Comparison of ENCODE assay signal across 19 mouse cellular contexts in the genomic region with DNA sequence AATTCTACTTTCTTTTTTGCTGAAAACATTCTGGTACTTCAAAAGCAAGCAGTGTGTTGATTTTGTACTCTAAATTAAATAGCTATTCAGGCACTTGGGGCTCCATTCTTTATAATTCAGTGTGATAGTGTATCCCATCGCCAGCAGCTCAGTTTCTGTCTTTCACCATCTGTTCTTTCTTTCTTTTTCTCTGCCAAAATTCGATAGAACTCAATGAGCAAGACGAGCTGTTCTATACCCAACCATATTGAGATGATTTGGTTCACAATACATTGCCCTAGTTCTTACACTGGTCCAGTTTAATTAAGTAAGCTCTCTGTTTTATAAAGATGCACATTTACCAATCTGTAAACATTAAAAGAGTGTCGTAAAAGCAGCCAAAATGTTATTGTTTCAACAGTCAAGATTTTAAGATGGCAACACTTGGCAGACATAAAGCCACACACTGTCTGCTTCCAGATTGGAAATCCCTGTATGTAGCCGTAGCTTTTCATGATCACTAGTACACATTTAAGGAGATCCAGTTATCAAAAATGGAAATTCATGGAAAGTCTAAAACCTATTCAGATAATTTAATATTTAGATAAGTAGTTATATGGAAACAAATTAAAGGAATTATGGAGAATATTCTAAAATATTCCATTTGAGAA.
DNase-seq lines count a peak whose midpoint lies in the region; ATAC-seq and TF ChIP-seq lines count a peak whose summit lies in the region.
"Had no signal": no experiment of that assay in that cellular context is flagged by ENCODE, and none has a peak within 500 bp of the region (broad histone marks: within the 10 kb centered on the region; RNA-seq: fewer than 3 reads in every experiment).

No protein-coding gene starts in this region.

- H3K27ac ChIP-seq in hindbrain, embryonic 16.5 days (ENCODE audit: low read depth, low read length) = no peak overlapping the region
- no peak overlapping the region for H3K27ac ChIP-seq in hindbrain, embryonic 12.5 days
- no peak overlapping the region for H3K27ac ChIP-seq in midbrain, postnatal 0 days (ENCODE audit: low read depth, low read length)
- H3K27ac ChIP-seq in midbrain, embryonic 15.5 days = no peak overlapping the region
- H3K27ac ChIP-seq in gastrocnemius, adult 2 months = no peak overlapping the region
- H3K27ac ChIP-seq: liver, embryonic 15.5 days; neural tube, embryonic 13.5 days had no signal

- WGBS in hindbrain, embryonic 16.5 days = 47% methylated on average over 5 of the region's 5 CpGs
- 68% methylated on average over 5 of the region's 5 CpGs for WGBS in hindbrain, embryonic 12.5 days
- WGBS in midbrain, postnatal 0 days = 59% methylated on average over 5 of the region's 5 CpGs
- WGBS in midbrain, embryonic 15.5 days = 61% methylated on average over 5 of the region's 5 CpGs

- H3K9me3 ChIP-seq in hindbrain, embryonic 16.5 days (ENCODE audit: control insufficient read depth, low read length) = no peaks in the 10 kb centered on the region
- H3K9me3 ChIP-seq in hindbrain, embryonic 12.5 days (replicated peaks) = no peaks in the 10 kb centered on the region
- no peaks in the 10 kb centered on the region for H3K9me3 ChIP-seq in midbrain, postnatal 0 days (ENCODE audit: low read length)
- H3K9me3 ChIP-seq in midbrain, embryonic 15.5 days = no peaks in the 10 kb centered on the region
- H3K9me3 ChIP-seq: liver, embryonic 15.5 days; megakaryocyte, embryonic 14.5 days; neural tube, embryonic 13.5 days had no signal

- no peak overlapping the region for H3K9ac ChIP-seq in hindbrain, embryonic 16.5 days (ENCODE audit: low read depth, low read length)
- no peak overlapping the region for H3K9ac ChIP-seq in hindbrain, embryonic 12.5 days
- H3K9ac ChIP-seq in midbrain, postnatal 0 days (replicated peaks; ENCODE audit: low read length, poor library complexity, severe bottlenecking) = no peak overlapping the region
- H3K9ac ChIP-seq in midbrain, embryonic 15.5 days = no peak overlapping the region
- H3K9ac ChIP-seq: liver, embryonic 15.5 days; neural tube, embryonic 13.5 days had no signal

- no peaks in the 10 kb centered on the region for H3K36me3 ChIP-seq in hindbrain, embryonic 16.5 days (ENCODE audit: control insufficient read depth, insufficient read depth, low read length)
- no peaks in the 10 kb centered on the region for H3K36me3 ChIP-seq in hindbrain, embryonic 12.5 days
- no peaks in the 10 kb centered on the region for H3K36me3 ChIP-seq in midbrain, postnatal 0 days (ENCODE audit: insufficient read depth, low read length)
- H3K36me3 ChIP-seq in midbrain, embryonic 15.5 days (replicated peaks) = no peaks in the 10 kb centered on the region
- H3K36me3 ChIP-seq: liver, embryonic 15.5 days; neural tube, embryonic 13.5 days had no signal

- no peaks in the 10 kb centered on the region for H3K4me1 ChIP-seq in hindbrain, embryonic 16.5 days (ENCODE audit: control insufficient read depth, insufficient read depth, low read depth, low read length)
- H3K4me1 ChIP-seq in hindbrain, embryonic 12.5 days = no peaks in the 10 kb centered on the region
- no peaks in the 10 kb centered on the region for H3K4me1 ChIP-seq in midbrain, postnatal 0 days (ENCODE audit: insufficient read depth, low read length)
- no peaks in the 10 kb centered on the region for H3K4me1 ChIP-seq in midbrain, embryonic 15.5 days
- H3K4me1 ChIP-seq: liver, embryonic 15.5 days; megakaryocyte, embryonic 14.5 days; neural tube, embryonic 13.5 days had no signal

- TF ChIP-seq CTCF in midbrain, postnatal 0 days (IDR thresholded peaks at IDR 0.05) = no peak
- no peak for TF ChIP-seq CTCF in gastrocnemius, adult 2 months (IDR thresholded peaks at IDR 0.05)

- peak; percentile 65; the same call in 1 of the 2 replicates for ATAC-seq in hindbrain, embryonic 16.5 days
- no peak for ATAC-seq in hindbrain, embryonic 12.5 days (ENCODE audit: low FRiP score)
- ATAC-seq in midbrain, postnatal 0 days (ENCODE audit: low FRiP score) = no peak
- ATAC-seq in midbrain, embryonic 15.5 days (replicated peaks) = no peak
- ATAC-seq: inflammation-experienced regulatory T-cells, adult 6 months had no signal

- peak; percentile 26 to 53 for DNase-seq in cerebellum, postnatal 10 days
- no peak for DNase-seq in cerebellum, postnatal 4 days (ENCODE audit: low spot score in 2 of 2)
- DNase-seq in midbrain, postnatal 0 days (ENCODE audit: low spot score) = peak; percentile 37
- DNase-seq in gastrocnemius, adult 2 months = no peak
- DNase-seq: adrenal gland, adult 2 months; gastrocnemius, postnatal 36 days; kidney, adult 9 months; kidney, postnatal 4 days; lung, postnatal 14 days; right cerebral cortex, postnatal 14 days; thymus, postnatal 25 days had no signal

- H3K27me3 ChIP-seq in hindbrain, embryonic 16.5 days (replicated peaks; ENCODE audit: control insufficient read depth, insufficient read depth, low read length) = no peaks in the 10 kb centered on the region
- no peaks in the 10 kb centered on the region for H3K27me3 ChIP-seq in hindbrain, embryonic 12.5 days
- no peaks in the 10 kb centered on the region for H3K27me3 ChIP-seq in midbrain, postnatal 0 days (ENCODE audit: insufficient read depth, low read length)
- H3K27me3 ChIP-seq in midbrain, embryonic 15.5 days (replicated peaks) = no peaks in the 10 kb centered on the region
- H3K27me3 ChIP-seq: CH12.LX; liver, embryonic 15.5 days; megakaryocyte, embryonic 14.5 days had no signal

- H3K4me2 ChIP-seq in hindbrain, embryonic 16.5 days (ENCODE audit: low read length) = no peak overlapping the region
- H3K4me2 ChIP-seq in hindbrain, embryonic 12.5 days (replicated peaks) = no peak overlapping the region
- H3K4me2 ChIP-seq in midbrain, postnatal 0 days (ENCODE audit: low read depth, low read length, poor library complexity, severe bottlenecking) = no peak overlapping the region
- H3K4me2 ChIP-seq in midbrain, embryonic 15.5 days = no peak overlapping the region
- H3K4me2 ChIP-seq: liver, embryonic 15.5 days; neural tube, embryonic 13.5 days had no signal

- intact Hi-C loops in gastrocnemius, adult 2 months (cut with DNase I) = no loop called here

- H3K4me3 ChIP-seq in hindbrain, embryonic 16.5 days (ENCODE audit: low read length) = no peak overlapping the region
- no peak overlapping the region for H3K4me3 ChIP-seq in hindbrain, embryonic 12.5 days
- no peak overlapping the region for H3K4me3 ChIP-seq in midbrain, postnatal 0 days (ENCODE audit: low read depth, low read length)
- no peak overlapping the region for H3K4me3 ChIP-seq in midbrain, embryonic 15.5 days
- H3K4me3 ChIP-seq in gastrocnemius, adult 2 months = no peak overlapping the region
- H3K4me3 ChIP-seq: liver, embryonic 15.5 days; megakaryocyte, embryonic 14.5 days; neural tube, embryonic 13.5 days had no signal

Comparison
In these comparisons a context has a peak if more than half of its experiments do, and no peak if none do; other contexts are left out.
1. DNase-seq: peak in cerebellum, postnatal 10 days (2 of 2) and midbrain, postnatal 0 days (single experiment); none in cerebellum, postnatal 4 days (0 of 2) and gastrocnemius, adult 2 months (single experiment).